ENCODE assay signal across 21 mouse cellular contexts in the genomic region with DNA sequence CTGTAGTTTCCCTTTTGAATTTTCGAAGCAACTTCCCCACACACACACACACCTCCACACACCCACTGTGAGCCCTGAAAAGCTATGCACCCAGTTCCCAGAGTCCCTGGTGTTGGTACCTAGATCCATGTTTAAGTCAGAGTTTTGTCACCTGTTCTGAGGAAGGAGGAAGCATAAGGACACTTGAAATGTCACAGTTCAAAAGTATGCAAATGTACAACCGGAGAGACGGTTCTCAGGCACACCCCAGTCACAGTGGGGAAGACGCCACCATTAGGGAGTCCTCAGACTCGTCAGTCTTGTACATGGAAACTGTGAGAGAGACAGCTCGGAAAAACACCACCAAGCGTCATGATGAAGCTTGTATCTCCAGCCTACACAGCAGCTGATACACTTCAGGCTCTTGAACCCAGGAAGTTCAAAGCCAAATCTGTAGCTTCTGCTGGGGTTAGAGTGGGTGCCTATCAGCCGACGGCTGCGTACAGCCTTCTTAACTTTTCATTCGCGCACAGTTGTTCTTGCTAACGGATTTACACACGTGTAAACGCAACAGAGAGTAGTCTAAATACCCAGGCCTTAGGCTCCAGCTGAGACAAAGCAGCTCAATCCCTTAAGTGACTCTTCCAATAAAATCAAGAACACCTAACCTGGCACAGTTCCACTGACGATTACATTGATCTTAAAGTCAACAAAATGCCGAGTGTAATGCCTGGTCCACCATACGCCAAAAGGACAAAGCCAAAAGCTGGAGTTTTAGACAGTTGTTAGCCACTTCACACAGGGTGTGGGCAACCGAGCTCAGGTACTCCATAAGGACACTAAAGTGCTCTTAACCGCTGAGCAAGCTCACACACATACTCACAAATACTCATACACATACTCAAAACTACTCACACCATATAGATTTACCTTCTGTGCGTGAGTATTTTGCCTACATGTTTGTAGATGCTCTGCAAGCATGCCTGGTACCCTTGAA. TPM values are rescaled to one million over a fixed set of nuclear protein-coding genes. Genes with fewer than 3 reads are reported as not detected.
DNase-seq lines count a peak whose midpoint lies in the region; ATAC-seq lines count a peak whose summit lies in the region.
"Had no signal": no experiment of that assay in that cellular context is flagged by ENCODE, and none has a peak within 500 bp of the region (broad histone marks: within the 10 kb centered on the region; RNA-seq: fewer than 3 reads in every experiment).

No protein-coding gene starts in this region.

- no peaks in the 10 kb centered on the region for H3K27me3 ChIP-seq in neural tube, embryonic 15.5 days (replicated peaks)
- H3K27me3 ChIP-seq in hindbrain, embryonic 10.5 days (ENCODE audit: insufficient read depth, poor library complexity, severe bottlenecking), result peaks cover 16% of the 10 kb centered on the region; the same call in 1 of the 2 replicates
- H3K27me3 ChIP-seq: hindbrain, embryonic 12.5 days had no signal

- no peak overlapping the region for H3K27ac ChIP-seq in neural tube, embryonic 15.5 days (replicated peaks)
- H3K27ac ChIP-seq in hindbrain, embryonic 10.5 days, result no peak overlapping the region
- H3K27ac ChIP-seq: forebrain, embryonic 12.5 days; hindbrain, embryonic 12.5 days; midbrain, embryonic 13.5 days; stomach, postnatal 0 days had no signal

- H3K36me3 ChIP-seq in neural tube, embryonic 15.5 days, result no peaks in the 10 kb centered on the region
- no peaks in the 10 kb centered on the region for H3K36me3 ChIP-seq in hindbrain, embryonic 10.5 days
- H3K36me3 ChIP-seq: forebrain, embryonic 12.5 days; hindbrain, embryonic 12.5 days; midbrain, embryonic 13.5 days had no signal

- H3K4me1 ChIP-seq in neural tube, embryonic 15.5 days, result peaks cover 16% of the 10 kb centered on the region
- peaks cover 16% of the 10 kb centered on the region for H3K4me1 ChIP-seq in hindbrain, embryonic 10.5 days (replicated peaks)

- peak; percentile 26 for DNase-seq in spleen, adult 12 weeks (ENCODE audit: low spot score)
- no peak for DNase-seq in spleen, postnatal 10 days (ENCODE audit: low spot score in 2 of 2)
- peak; percentile 89 for DNase-seq in CD4-positive helper T cell, adult 2 months (ENCODE audit: low read depth, low spot score)
- peak; percentile 15 for DNase-seq in ES-CJ7 (ENCODE audit: low read depth, low spot score)
- peak; percentile 79 for DNase-seq in naive thymus-derived CD4-positive, alpha-beta T cell, adult 2 months (ENCODE audit: low read depth)
- DNase-seq in left cerebral cortex, adult 11 months (ENCODE audit: low spot score), result no peak
- no peak for DNase-seq in hindbrain, embryonic 10.5 days (ENCODE audit: low spot score)
- DNase-seq: adrenal gland, adult 8-10 months; cerebellum, adult 9-10 months; gastrocnemius, postnatal 10 days; layer of hippocampus, postnatal 36 days; left cerebral cortex, postnatal 4 days; liver; lung, postnatal 10 days had no signal

- H3K9me3 ChIP-seq in neural tube, embryonic 15.5 days (replicated peaks), result no peaks in the 10 kb centered on the region
- H3K9me3 ChIP-seq in hindbrain, embryonic 10.5 days, result no peaks in the 10 kb centered on the region
- H3K9me3 ChIP-seq: forebrain, embryonic 12.5 days; hindbrain, embryonic 12.5 days; midbrain, embryonic 13.5 days had no signal

- H3K9ac ChIP-seq in neural tube, embryonic 15.5 days (replicated peaks), result no peak overlapping the region
- H3K9ac ChIP-seq: forebrain, embryonic 12.5 days; hindbrain, embryonic 12.5 days; midbrain, embryonic 13.5 days had no signal

- ATAC-seq in neural tube, embryonic 15.5 days (ENCODE audit: low FRiP score), result no peak
- ATAC-seq: intestine, postnatal 0 days; midbrain, embryonic 13.5 days had no signal

- no peak overlapping the region for H3K4me3 ChIP-seq in neural tube, embryonic 15.5 days (replicated peaks)
- no peak overlapping the region for H3K4me3 ChIP-seq in hindbrain, embryonic 10.5 days
- H3K4me3 ChIP-seq: forebrain, embryonic 12.5 days; hindbrain, embryonic 12.5 days; midbrain, embryonic 13.5 days; myocyte had no signal

- WGBS in neural tube, embryonic 15.5 days, result 85% methylated on average over 21 of the region's 21 CpGs
- 85% methylated on average over 21 of the region's 21 CpGs for WGBS in hindbrain, embryonic 10.5 days

- H3K4me2 ChIP-seq in neural tube, embryonic 15.5 days, result no peak overlapping the region
- H3K4me2 ChIP-seq: forebrain, embryonic 12.5 days; hindbrain, embryonic 12.5 days; midbrain, embryonic 13.5 days had no signal

RNA-seq across cellular contexts. Expression of gene Pttg1, which starts 37.6 kb away (rescaled TPM):
- polyA plus RNA-seq in neural tube, embryonic 15.5 days (2015; fragmentation: Nextera tagmentation; extraction: Ambion mirVana), result 44.3 and 52.7 TPM in 2 replicates
- 115 and 124 TPM in 2 replicates for polyA plus RNA-seq in hindbrain, embryonic 10.5 days (2016; fragmentation: Nextera tagmentation; extraction: Ambion mirVana)

RNA-seq across cellular contexts. Expression of gene Slu7, which starts 45.1 kb away (rescaled TPM):
- 56.5 and 58.9 TPM in 2 replicates for polyA plus RNA-seq in neural tube, embryonic 15.5 days (2015; fragmentation: Nextera tagmentation; extraction: Ambion mirVana)
- 53.5 and 54.6 TPM in 2 replicates for polyA plus RNA-seq in hindbrain, embryonic 10.5 days (2016; fragmentation: Nextera tagmentation; extraction: Ambion mirVana)

Comparison
In these comparisons a context has a peak if more than half of its experiments do, and no peak if none do; other contexts are left out.
1. DNase-seq: peak in spleen, adult 12 weeks (single experiment), CD4-positive helper T cell, adult 2 months (single experiment), ES-CJ7 (single experiment) and naive thymus-derived CD4-positive, alpha-beta T cell, adult 2 months (single experiment); none in spleen, postnatal 10 days (0 of 2), left cerebral cortex, adult 11 months (single experiment) and hindbrain, embryonic 10.5 days (single experiment).